Mouse (Mus musculus) hindbrain, embryonic 11.5 days (tissue): ENCODE measurements around the gene S100a11. TPM values are rescaled to one million over a fixed set of nuclear protein-coding genes. Genes with fewer than 3 reads are reported as not detected.

Source experiments
- ATAC-seq: fragments of 200-750 bp; cut with Nextera tagmentation; 2 replicates; pipeline ENCODE4 v1.8.0; 2017; ENCODE audit warnings: mild to moderate bottlenecking, moderate TSS enrichment, moderate library complexity; ENCODE audit not compliant: low FRiP score
- DNase-seq: peaks from one replicate; pipeline ENCODE4 v3.0.0-alpha.2; 2015; ENCODE audit warnings: low spot score
- H3K27ac ChIP-seq: fragments of 300-500 bp; sonication (generic); 2 replicates; pipeline ENCODE4 v1.5.1; 2014; ENCODE audit warnings: mild to moderate bottlenecking, low read depth, low read length
- H3K27me3 ChIP-seq: fragments of 300-500 bp; sonication (generic); 2 replicates; pipeline ENCODE4 v1.6.1; 2014; ENCODE audit warnings: mild to moderate bottlenecking, low read length, moderate library complexity, mixed read lengths; ENCODE audit not compliant: control insufficient read depth, insufficient read depth
- H3K36me3 ChIP-seq: fragments of 300-500 bp; sonication (generic); 2 replicates; pipeline ENCODE4 v1.6.1; 2014; ENCODE audit warnings: mild to moderate bottlenecking, low read length, moderate library complexity, mixed read lengths; ENCODE audit not compliant: control insufficient read depth, insufficient read depth
- H3K4me1 ChIP-seq: fragments of 300-500 bp; sonication (generic); replicated peaks from 2 replicates; pipeline ENCODE4 v1.6.1; 2014; ENCODE audit warnings: low read length, mixed read lengths; ENCODE audit not compliant: control insufficient read depth, insufficient read depth
- H3K4me2 ChIP-seq: fragments of 300-500 bp; sonication (generic); replicated peaks from 2 replicates; pipeline ENCODE4 v1.6.1; 2014; ENCODE audit warnings: mild to moderate bottlenecking, low read depth, low read length
- H3K4me3 ChIP-seq: fragments of 300-500 bp; sonication (generic); 2 replicates; pipeline ENCODE4 v1.5.1; 2014; ENCODE audit warnings: low read depth, low read length
- H3K9ac ChIP-seq: fragments of 300-500 bp; sonication (generic); 2 replicates; pipeline ENCODE4 v1.6.1; 2014; ENCODE audit warnings: low read depth, low read length
- H3K9me3 ChIP-seq: fragments of 300-500 bp; sonication (generic); 2 replicates; pipeline ENCODE4 v1.6.1; 2016; ENCODE audit warnings: low read length; ENCODE audit not compliant: control insufficient read depth
- WGBS: fragments of 180-500 bp; shearing (Covaris S2); extraction: QIAGEN DNeasy Blood & Tissue Kit; methylation state at CpG from one replicate; pipeline ENCODE4 v1.1.7; 2014; 5-methylcytosine and 5-hydroxymethylcytosine counted together
- polyA plus RNA-seq: library from polyadenylated mRNA; unstranded; fragments of >200 nt; fragmentation: Nextera tagmentation; extraction: Ambion mirVana; gene quantifications from 2 replicates; pipeline ENCODE4 v1.2.1, GENCODE M21; 2014

The S100a11 gene
- polyA plus RNA-seq, 1 experiment from 2014 or later, result 542 TPM

- Histone ChIP-seq H3K27ac (no peak overlapping the region), H3K4me3 (no peak overlapping the region), H3K9ac (no peak overlapping the region), H3K36me3 (no peaks in the 10 kb centered on the region), H3K4me1 (no peaks in the 10 kb centered on the region), H3K4me2 (no peak overlapping the region), H3K27me3 (no peaks in the 10 kb centered on the region), H3K9me3 (no peaks in the 10 kb centered on the region)
- ATAC-seq (no peak), DNase-seq (no peak)
- 72% methylated on average over 3 of the region's 3 CpGs for WGBS
Measured at GRCm38 (mm10) chr3:93497131-93497530, 23.2 kb upstream of the S100a11 start.

GRCm38 (mm10) chr3:93499129-93499528, 21.2 kb upstream of the S100a11 start:
- no peaks in the 10 kb centered on the region for H3K27me3 ChIP-seq
- H3K27ac ChIP-seq, result no peak overlapping the region
- no peaks in the 10 kb centered on the region for H3K9me3 ChIP-seq
- H3K4me3 ChIP-seq, result no peak overlapping the region
- DNase-seq, result no peak
- no peak for ATAC-seq
- H3K9ac ChIP-seq, result no peak overlapping the region
- H3K36me3 ChIP-seq, result no peaks in the 10 kb centered on the region
- H3K4me2 ChIP-seq, result no peak overlapping the region
- no peaks in the 10 kb centered on the region for H3K4me1 ChIP-seq

- ATAC-seq, result no peak
- Histone ChIP-seq H3K27ac (no peak overlapping the region), H3K4me2 (no peak overlapping the region), H3K9ac (no peak overlapping the region), H3K27me3 (no peaks in the 10 kb centered on the region), H3K4me1 (no peaks in the 10 kb centered on the region), H3K9me3 (no peaks in the 10 kb centered on the region), H3K4me3 (no peak overlapping the region), H3K36me3 (no peaks in the 10 kb centered on the region)
- DNase-seq, result peak; percentile 8
- 86% methylated on average over 7 of the region's 7 CpGs for WGBS
Measured at GRCm38 (mm10) chr3:93504536-93505189, 15.6 kb upstream of the S100a11 start.

GRCm38 (mm10) chr3:93505960-93506863, 14.1 kb upstream of the S100a11 start:
- Histone ChIP-seq H3K9ac (no peak overlapping the region), H3K27me3 (no peaks in the 10 kb centered on the region), H3K4me1 (no peaks in the 10 kb centered on the region), H3K9me3 (no peaks in the 10 kb centered on the region), H3K36me3 (no peaks in the 10 kb centered on the region), H3K4me2 (no peak overlapping the region), H3K4me3 (no peak overlapping the region), H3K27ac (no peak overlapping the region)
- ATAC-seq (no peak), DNase-seq (no peak)
- 43% methylated on average over 30 of the region's 30 CpGs for WGBS

- no peak overlapping the region for H3K27ac ChIP-seq
- 75% methylated on average over 5 of the region's 5 CpGs for WGBS
- H3K9me3 ChIP-seq, result no peaks in the 10 kb centered on the region
- no peak for ATAC-seq
- no peaks in the 10 kb centered on the region for H3K27me3 ChIP-seq
- DNase-seq, result no peak
- H3K36me3 ChIP-seq, result no peaks in the 10 kb centered on the region
- H3K4me3 ChIP-seq, result no peak overlapping the region
- no peak overlapping the region for H3K9ac ChIP-seq
- H3K4me1 ChIP-seq, result no peaks in the 10 kb centered on the region
- H3K4me2 ChIP-seq, result no peak overlapping the region
Measured at GRCm38 (mm10) chr3:93506881-93507325, 13.4 kb upstream of the S100a11 start.

GRCm38 (mm10) chr3:93509301-93509700, 11.0 kb upstream of the S100a11 start:
- ATAC-seq (no peak), DNase-seq (no peak)
- H3K27me3 ChIP-seq, result no peaks in the 10 kb centered on the region
- H3K4me1 ChIP-seq, result no peaks in the 10 kb centered on the region
- WGBS, result 77% methylated on average over 1 of the region's 1 CpGs
- H3K9me3 ChIP-seq, result no peaks in the 10 kb centered on the region
- no peak overlapping the region for H3K9ac ChIP-seq
- H3K4me3 ChIP-seq, result no peak overlapping the region
- no peak overlapping the region for H3K27ac ChIP-seq
- no peaks in the 10 kb centered on the region for H3K36me3 ChIP-seq
- no peak overlapping the region for H3K4me2 ChIP-seq

- H3K9me3 ChIP-seq, result no peaks in the 10 kb centered on the region
- DNase-seq (no peak), ATAC-seq (no peak)
- no peaks in the 10 kb centered on the region for H3K36me3 ChIP-seq
- no peak overlapping the region for H3K9ac ChIP-seq
- H3K27me3 ChIP-seq, result no peaks in the 10 kb centered on the region
- no peak overlapping the region for H3K4me2 ChIP-seq
- no peaks in the 10 kb centered on the region for H3K4me1 ChIP-seq
- no peak overlapping the region for H3K27ac ChIP-seq
- H3K4me3 ChIP-seq, result no peak overlapping the region
- 64% methylated on average over 1 of the region's 1 CpGs for WGBS
Measured at GRCm38 (mm10) chr3:93511036-93511435, 9.3 kb upstream of the S100a11 start.

- DNase-seq (no peak), ATAC-seq (no peak)
- Histone ChIP-seq H3K4me2 (no peak overlapping the region), H3K27me3 (no peaks in the 10 kb centered on the region), H3K36me3 (no peaks in the 10 kb centered on the region), H3K9me3 (no peaks in the 10 kb centered on the region), H3K27ac (no peak overlapping the region), H3K4me1 (no peaks in the 10 kb centered on the region), H3K4me3 (no peak overlapping the region), H3K9ac (no peak overlapping the region)
- 90% methylated on average over 1 of the region's 1 CpGs for WGBS
Measured at GRCm38 (mm10) chr3:93511801-93512200, 8.5 kb upstream of the S100a11 start.
